Mouse (Mus musculus): ENCODE measurements around the gene Urb1. TPM values are rescaled to one million over a fixed set of nuclear protein-coding genes. Genes with fewer than 3 reads are reported as not detected.

Gene Urb1
- polyA plus RNA-seq, 1 experiment from 2014 or later, result 12.6 TPM

DNA sequence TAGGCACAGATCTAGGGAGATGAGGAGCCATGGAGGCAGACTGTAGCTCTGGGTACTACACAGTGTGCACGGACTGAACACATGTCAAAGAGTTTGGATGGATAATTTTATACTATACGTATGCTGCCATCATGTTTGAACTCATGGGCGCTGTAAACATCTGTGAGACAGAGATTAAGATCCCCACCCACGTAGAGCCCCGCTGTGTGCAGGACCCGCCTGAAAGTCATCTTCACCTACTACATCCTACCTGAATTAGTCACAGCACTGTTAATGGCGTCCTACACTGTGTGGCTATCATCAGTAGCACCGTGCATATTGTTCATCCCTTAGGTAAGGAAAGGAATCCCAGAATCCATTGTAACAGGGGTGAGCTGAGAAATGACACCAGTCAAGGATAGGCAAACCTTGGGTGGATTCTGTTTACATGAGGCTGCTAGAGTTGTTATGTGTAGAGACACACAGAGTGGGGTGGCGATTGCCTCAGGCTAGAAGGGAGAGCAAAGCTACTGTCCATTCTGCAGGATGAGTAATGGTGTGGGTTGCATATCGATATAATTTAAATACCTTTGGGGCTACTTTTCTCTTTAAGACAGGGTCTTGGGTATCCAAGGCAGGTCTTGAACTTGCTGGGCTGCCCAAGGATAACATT, 12.2 kb upstream of the Urb1 start:
- no peak for ATAC-seq (ENCODE audit: low FRiP score)
- H3K4me3 ChIP-seq, result no peak overlapping the region
- WGBS, result 88% methylated on average over 10 of the region's 10 CpGs
- no peak overlapping the region for H3K27ac ChIP-seq
- H3K9ac ChIP-seq, result no peak overlapping the region
- no peaks in the 10 kb centered on the region for H3K4me1 ChIP-seq
- no peaks in the 10 kb centered on the region for H3K9me3 ChIP-seq (replicated peaks)
- no peaks in the 10 kb centered on the region for H3K36me3 ChIP-seq
- H3K27me3 ChIP-seq, result no peaks in the 10 kb centered on the region
- H3K4me2 ChIP-seq (replicated peaks), result no peak overlapping the region

- WGBS, result 81% methylated on average over 14 of the region's 14 CpGs
- Histone ChIP-seq H3K4me1 (no peaks in the 10 kb centered on the region), H3K36me3 (no peaks in the 10 kb centered on the region)
These were observed 11.0 kb upstream of the Urb1 start for GRCm38 (mm10) chr16:90821046-90821697.

DNA sequence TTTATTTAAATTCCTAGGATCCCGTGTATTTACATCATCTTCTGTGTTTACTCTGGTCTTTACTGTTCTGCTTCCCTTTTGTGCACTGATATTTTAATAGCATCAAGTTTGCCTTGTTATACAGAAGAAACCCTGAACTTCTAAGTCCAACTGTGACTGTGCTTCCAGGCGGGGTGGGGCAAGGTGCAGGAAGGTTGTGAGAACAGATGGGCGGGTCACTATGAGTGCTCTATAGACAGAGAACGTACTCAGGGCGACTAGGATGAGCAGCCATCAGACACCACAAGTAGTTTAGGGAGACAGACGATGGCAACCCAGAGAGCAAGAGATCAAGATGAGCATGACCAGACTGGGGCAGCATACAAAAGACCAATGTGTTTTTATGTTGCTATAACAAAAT, 10.1 kb upstream of the Urb1 start:
- no peaks in the 10 kb centered on the region for H3K36me3 ChIP-seq
- H3K27me3 ChIP-seq, result no peaks in the 10 kb centered on the region
- H3K27ac ChIP-seq, result no peak overlapping the region
- 84% methylated on average over 6 of the region's 6 CpGs for WGBS
- no peak overlapping the region for H3K4me3 ChIP-seq
- H3K4me1 ChIP-seq, result no peaks in the 10 kb centered on the region
- no peaks in the 10 kb centered on the region for H3K9me3 ChIP-seq (replicated peaks)
- no peak overlapping the region for H3K9ac ChIP-seq
- H3K4me2 ChIP-seq (replicated peaks), result no peak overlapping the region
- no peak for ATAC-seq (ENCODE audit: low FRiP score)

More at GRCm38 (mm10) chr16:90821046-90821697, 11.0 kb upstream of the Urb1 start:
- ATAC-seq (ENCODE audit: low FRiP score), result no peak
- H3K27me3 ChIP-seq, result no peaks in the 10 kb centered on the region
- H3K9me3 ChIP-seq (replicated peaks), result no peaks in the 10 kb centered on the region
- no peak overlapping the region for H3K4me2 ChIP-seq (replicated peaks)
- H3K27ac ChIP-seq, result no peak overlapping the region
- no peak overlapping the region for H3K4me3 ChIP-seq
- H3K9ac ChIP-seq, result no peak overlapping the region

DNA sequence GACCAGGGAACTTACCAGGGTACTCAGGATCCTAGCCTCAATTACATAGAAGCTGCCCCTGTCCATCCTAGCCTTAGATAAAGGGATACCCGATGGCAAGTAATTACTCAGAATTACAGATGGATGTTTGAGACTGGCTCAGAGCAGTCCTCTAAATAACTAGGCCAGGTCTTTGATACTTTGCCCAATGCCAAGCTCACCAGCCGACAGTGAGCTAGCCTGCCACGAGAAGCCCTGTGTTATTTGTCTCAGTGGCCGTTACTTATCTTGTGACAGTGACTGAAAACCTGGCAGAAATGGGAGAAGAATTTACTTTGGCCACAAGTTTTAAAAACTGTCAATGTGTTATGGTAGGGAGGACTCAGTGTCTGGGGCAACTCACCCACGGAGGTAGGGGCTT, 1.9 kb upstream of the Urb1 start:
- Histone ChIP-seq H3K9ac (no peak overlapping the region), H3K4me3 (no peak overlapping the region), H3K36me3 (no peaks in the 10 kb centered on the region), H3K27ac (no peak overlapping the region), H3K4me1 (peaks cover 17% of the 10 kb centered on the region), H3K4me2 (replicated peaks) (no peak overlapping the region), H3K27me3 (no peaks in the 10 kb centered on the region), H3K9me3 (replicated peaks) (no peaks in the 10 kb centered on the region)
- ATAC-seq (ENCODE audit: low FRiP score), result no peak
- 86% methylated on average over 5 of the region's 5 CpGs for WGBS

- Histone ChIP-seq H3K4me2 (replicated peaks) (peak overlapping the region; percentile 72), H3K27ac (peak overlapping the region; percentile 70), H3K9ac (peak overlapping the region; percentile 47), H3K36me3 (no peaks in the 10 kb centered on the region), H3K27me3 (no peaks in the 10 kb centered on the region), H3K4me1 (peaks cover 17% of the 10 kb centered on the region), H3K4me3 (peak overlapping the region; percentile 67), H3K9me3 (replicated peaks) (no peaks in the 10 kb centered on the region)
- 56% methylated on average over 11 of the region's 11 CpGs for WGBS
- ATAC-seq (ENCODE audit: low FRiP score), result peak; percentile 51
These were observed 573 bp upstream of the Urb1 start for GRCm38 (mm10) chr16:90810716-90811256.

- Histone ChIP-seq H3K4me1 (peaks cover 7% of the 10 kb centered on the region), H3K27me3 (no peaks in the 10 kb centered on the region), H3K27ac (no peak overlapping the region), H3K4me3 (no peak overlapping the region), H3K4me2 (replicated peaks) (no peak overlapping the region), H3K9ac (no peak overlapping the region), H3K9me3 (replicated peaks) (no peaks in the 10 kb centered on the region), H3K36me3 (peaks cover 41% of the 10 kb centered on the region)
- WGBS, result 96% methylated on average over 5 of the region's 5 CpGs
- ATAC-seq (ENCODE audit: low FRiP score), result no peak
These were observed 5.7 kb downstream of the Urb1 start for GRCm38 (mm10) chr16:90804466-90804865.

- Histone ChIP-seq H3K27me3 (no peaks in the 10 kb centered on the region), H3K27ac (no peak overlapping the region), H3K9me3 (replicated peaks) (no peaks in the 10 kb centered on the region), H3K9ac (no peak overlapping the region), H3K4me1 (no peaks in the 10 kb centered on the region), H3K36me3 (peaks cover 62% of the 10 kb centered on the region), H3K4me3 (no peak overlapping the region), H3K4me2 (replicated peaks) (no peak overlapping the region)
- 84% methylated on average over 3 of the region's 3 CpGs for WGBS
- no peak for ATAC-seq (ENCODE audit: low FRiP score)
These were observed 8.3 kb downstream of the Urb1 start for GRCm38 (mm10) chr16:90801928-90802327.

DNA sequence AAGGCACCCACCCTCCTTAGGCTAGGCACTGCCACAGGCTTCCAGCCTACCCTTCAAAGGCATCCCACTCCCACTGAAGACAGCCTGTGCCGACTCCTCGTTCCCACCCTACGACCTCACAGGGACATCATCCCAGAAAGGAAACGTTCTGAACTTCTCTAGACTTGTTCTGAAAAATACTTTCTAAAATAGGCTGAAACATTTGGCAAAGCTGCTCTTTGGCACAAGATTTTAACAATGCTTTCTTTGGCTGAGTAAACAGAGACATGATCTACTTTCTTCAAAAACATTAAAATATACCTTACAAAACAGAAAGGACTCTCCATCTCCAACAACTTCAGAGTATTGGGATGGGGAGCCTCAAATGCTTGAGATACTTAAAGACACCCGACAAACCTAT, 9.0 kb downstream of the Urb1 start:
- H3K4me3 ChIP-seq, result no peak overlapping the region
- no peak overlapping the region for H3K4me2 ChIP-seq (replicated peaks)
- H3K9me3 ChIP-seq (replicated peaks), result no peaks in the 10 kb centered on the region
- H3K36me3 ChIP-seq, result peaks cover 67% of the 10 kb centered on the region
- H3K9ac ChIP-seq, result no peak overlapping the region
- no peak for ATAC-seq (ENCODE audit: low FRiP score)
- H3K4me1 ChIP-seq, result no peaks in the 10 kb centered on the region
- no peaks in the 10 kb centered on the region for H3K27me3 ChIP-seq
- WGBS, result 94% methylated on average over 5 of the region's 5 CpGs
- H3K27ac ChIP-seq, result no peak overlapping the region

GRCm38 (mm10) chr16:90799840-90800239, 10.4 kb downstream of the Urb1 start:
- H3K4me3 ChIP-seq, result no peak overlapping the region
- no peak overlapping the region for H3K4me2 ChIP-seq (replicated peaks)
- H3K4me1 ChIP-seq, result no peaks in the 10 kb centered on the region
- no peak overlapping the region for H3K9ac ChIP-seq
- no peaks in the 10 kb centered on the region for H3K27me3 ChIP-seq
- 87% methylated on average over 10 of the region's 10 CpGs for WGBS
- H3K36me3 ChIP-seq, result peaks cover 70% of the 10 kb centered on the region
- no peaks in the 10 kb centered on the region for H3K9me3 ChIP-seq (replicated peaks)
- H3K27ac ChIP-seq, result no peak overlapping the region
- no peak for ATAC-seq (ENCODE audit: low FRiP score)

DNA sequence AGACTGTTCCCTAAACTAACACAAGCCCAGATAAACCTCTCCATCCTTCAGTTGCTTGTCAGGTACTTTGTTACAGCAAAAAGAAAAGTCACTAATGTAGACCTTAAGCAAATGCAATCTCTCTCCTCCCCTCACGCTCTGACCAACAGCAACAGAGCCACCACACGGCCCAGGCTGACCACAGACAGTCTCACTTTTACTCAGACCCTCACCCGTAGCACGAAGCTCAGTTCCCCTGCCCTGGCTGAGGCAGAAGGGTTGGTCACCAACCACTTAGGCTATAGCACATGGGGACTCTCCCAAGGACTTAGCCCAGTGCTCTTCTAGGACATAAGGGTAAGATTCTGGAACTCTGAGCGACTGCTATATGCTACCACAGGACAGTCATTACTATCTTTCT, 11.4 kb downstream of the Urb1 start:
- 93% methylated on average over 5 of the region's 5 CpGs for WGBS
- H3K4me1 ChIP-seq, result no peaks in the 10 kb centered on the region
- H3K4me2 ChIP-seq (replicated peaks), result no peak overlapping the region
- H3K27ac ChIP-seq, result no peak overlapping the region
- no peak overlapping the region for H3K9ac ChIP-seq
- no peak for ATAC-seq (ENCODE audit: low FRiP score)
- H3K36me3 ChIP-seq, result peaks cover 70% of the 10 kb centered on the region
- H3K27me3 ChIP-seq, result no peaks in the 10 kb centered on the region
- no peak overlapping the region for H3K4me3 ChIP-seq
- no peaks in the 10 kb centered on the region for H3K9me3 ChIP-seq (replicated peaks)

- H3K36me3 ChIP-seq, result peaks cover 71% of the 10 kb centered on the region
- no peak overlapping the region for H3K27ac ChIP-seq
- no peak overlapping the region for H3K9ac ChIP-seq
- no peaks in the 10 kb centered on the region for H3K9me3 ChIP-seq (replicated peaks)
- 88% methylated on average over 8 of the region's 8 CpGs for WGBS
- H3K27me3 ChIP-seq, result no peaks in the 10 kb centered on the region
- no peaks in the 10 kb centered on the region for H3K4me1 ChIP-seq
- H3K4me2 ChIP-seq (replicated peaks), result no peak overlapping the region
- no peak overlapping the region for H3K4me3 ChIP-seq
- no peak for ATAC-seq (ENCODE audit: low FRiP score)
These were observed 11.8 kb downstream of the Urb1 start for GRCm38 (mm10) chr16:90798446-90798845.

- H3K9ac ChIP-seq, result no peak overlapping the region
- H3K9me3 ChIP-seq (replicated peaks), result no peaks in the 10 kb centered on the region
- H3K4me3 ChIP-seq, result no peak overlapping the region
- no peak for ATAC-seq (ENCODE audit: low FRiP score)
- no peaks in the 10 kb centered on the region for H3K4me1 ChIP-seq
- no peaks in the 10 kb centered on the region for H3K27me3 ChIP-seq
- H3K36me3 ChIP-seq, result peaks cover 88% of the 10 kb centered on the region
- H3K27ac ChIP-seq, result no peak overlapping the region
- no peak overlapping the region for H3K4me2 ChIP-seq (replicated peaks)
These were observed 15.5 kb downstream of the Urb1 start for GRCm38 (mm10) chr16:90794708-90795107.

DNA sequence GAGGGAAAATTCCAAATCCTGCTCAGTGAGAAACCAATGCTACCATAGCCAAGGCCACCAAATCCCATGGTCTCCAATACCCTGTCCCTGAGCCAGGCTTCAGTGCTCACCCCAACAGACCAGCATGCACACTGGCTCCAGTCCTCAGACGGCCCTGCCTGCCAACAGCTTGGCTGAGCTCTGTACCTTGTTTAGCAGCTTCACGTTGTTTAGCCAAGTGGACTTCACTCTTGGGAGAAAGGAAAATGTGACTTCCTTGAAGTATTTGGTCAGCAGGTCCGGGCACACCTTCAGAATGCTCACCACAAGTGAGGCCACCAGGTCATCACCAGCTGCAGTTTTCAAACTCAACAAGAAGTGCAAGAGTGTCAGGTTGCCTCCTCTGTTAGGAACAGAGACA, 17.7 kb downstream of the Urb1 start:
- ATAC-seq (ENCODE audit: low FRiP score), result no peak
- Histone ChIP-seq H3K4me3 (no peak overlapping the region), H3K4me1 (no peaks in the 10 kb centered on the region), H3K36me3 (peaks cover 91% of the 10 kb centered on the region), H3K9ac (no peak overlapping the region), H3K4me2 (replicated peaks) (no peak overlapping the region), H3K9me3 (replicated peaks) (no peaks in the 10 kb centered on the region), H3K27me3 (no peaks in the 10 kb centered on the region), H3K27ac (no peak overlapping the region)
- 87% methylated on average over 3 of the region's 3 CpGs for WGBS
